Comparison of ENCODE assay signal across 8 mouse cellular contexts in the genomic region with DNA sequence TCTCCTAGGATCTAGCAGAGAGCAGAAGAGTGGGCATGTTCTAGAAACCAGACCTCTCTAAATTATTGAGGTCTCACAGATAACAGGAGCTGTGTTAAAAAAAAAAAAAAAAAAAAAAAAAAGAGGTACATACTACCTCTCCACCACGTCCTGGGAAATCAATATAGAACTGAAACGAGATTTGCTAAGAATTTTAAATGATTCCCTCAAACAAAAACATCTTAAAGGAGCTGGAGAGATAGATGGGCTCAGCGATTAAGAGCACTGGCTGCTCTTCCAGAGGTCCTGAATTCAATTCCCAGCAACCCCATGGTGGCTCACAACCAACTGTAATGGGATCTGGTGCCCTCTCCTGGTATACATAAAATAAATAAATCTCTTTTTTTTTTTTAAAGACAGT. TPM values are rescaled to one million over a fixed set of nuclear protein-coding genes. Genes with fewer than 3 reads are reported as not detected.
DNase-seq lines count a peak whose midpoint lies in the region; ATAC-seq and TF ChIP-seq lines count a peak whose summit lies in the region.

No protein-coding gene starts in this region.

- peak overlapping the region; percentile 68 for H3K4me2 ChIP-seq in kidney, postnatal 0 days (ENCODE audit: low read length)
- peak overlapping the region; percentile 58 for H3K4me2 ChIP-seq in hindbrain, postnatal 0 days (ENCODE audit: low read depth, low read length)
- H3K4me2 ChIP-seq in neural tube, embryonic 12.5 days (replicated peaks): peak overlapping the region; percentile 59

- no peaks in the 10 kb centered on the region for H3K27me3 ChIP-seq in kidney, postnatal 0 days (ENCODE audit: insufficient read depth, low read length)
- no peaks in the 10 kb centered on the region for H3K27me3 ChIP-seq in hindbrain, postnatal 0 days (ENCODE audit: insufficient read depth, low read length)
- no peaks in the 10 kb centered on the region for H3K27me3 ChIP-seq in neural tube, embryonic 12.5 days (replicated peaks)

- no peaks in the 10 kb centered on the region for H3K36me3 ChIP-seq in kidney, postnatal 0 days (ENCODE audit: insufficient read depth, low read length)
- no peaks in the 10 kb centered on the region for H3K36me3 ChIP-seq in hindbrain, postnatal 0 days (ENCODE audit: insufficient read depth, low read length)
- no peaks in the 10 kb centered on the region for H3K36me3 ChIP-seq in neural tube, embryonic 12.5 days

- WGBS in kidney, postnatal 0 days: 54% methylated on average over 3 of the region's 3 CpGs
- 59% methylated on average over 3 of the region's 3 CpGs for WGBS in hindbrain, postnatal 0 days
- 70% methylated on average over 3 of the region's 3 CpGs for WGBS in neural tube, embryonic 12.5 days

- H3K27ac ChIP-seq in kidney, postnatal 0 days: peak overlapping the region; percentile 89
- H3K27ac ChIP-seq in brown adipose tissue, adult 24 weeks (replicated peaks; ENCODE audit: low read depth, low read length): peak overlapping the region; percentile 73
- H3K27ac ChIP-seq in hindbrain, postnatal 0 days: peak overlapping the region; percentile 93
- H3K27ac ChIP-seq in neural tube, embryonic 12.5 days: peak overlapping the region; percentile 65; the same call in 1 of the 2 replicates

- H3K9ac ChIP-seq in kidney, postnatal 0 days (ENCODE audit: low read depth, low read length): peak overlapping the region; percentile 67
- H3K9ac ChIP-seq in hindbrain, postnatal 0 days (replicated peaks; ENCODE audit: low read length): peak overlapping the region; percentile 61
- peak overlapping the region; percentile 39; the same call in 1 of the 2 replicates for H3K9ac ChIP-seq in neural tube, embryonic 12.5 days

- H3K9me3 ChIP-seq in kidney, postnatal 0 days (replicated peaks; ENCODE audit: low read length): no peaks in the 10 kb centered on the region
- H3K9me3 ChIP-seq in hindbrain, postnatal 0 days (ENCODE audit: low read length): no peaks in the 10 kb centered on the region
- H3K9me3 ChIP-seq in neural tube, embryonic 12.5 days: no peaks in the 10 kb centered on the region

- peaks cover 5% of the 10 kb centered on the region; the same call in 1 of the 2 replicates for H3K4me1 ChIP-seq in kidney, postnatal 0 days (replicated peaks; ENCODE audit: insufficient read depth, low read length)
- peaks cover 4% of the 10 kb centered on the region for H3K4me1 ChIP-seq in brown adipose tissue, adult 24 weeks (ENCODE audit: control insufficient read depth, insufficient read depth, insufficient read length, low read length)
- peaks cover 3% of the 10 kb centered on the region; the same call in 1 of the 2 replicates for H3K4me1 ChIP-seq in hindbrain, postnatal 0 days (ENCODE audit: insufficient read depth, low read length)
- H3K4me1 ChIP-seq in neural tube, embryonic 12.5 days: peaks cover 4% of the 10 kb centered on the region

- peak; percentile 41 for TF ChIP-seq CTCF in kidney, postnatal 0 days (IDR thresholded peaks at IDR 0.05; ENCODE audit: low read depth)
- TF ChIP-seq CTCF in hindbrain, postnatal 0 days (IDR thresholded peaks at IDR 0.05; ENCODE audit: low read depth): peak; percentile 20; the same call in 1 of the 2 replicates

- no peak for DNase-seq in kidney, postnatal 0 days (ENCODE audit: low spot score)
- DNase-seq in kidney, postnatal 25 days: no peak
- DNase-seq in hindbrain, postnatal 0 days (ENCODE audit: low spot score): no peak
- DNase-seq in embryo, embryonic 10.5 days (ENCODE audit: low spot score): no peak
- no peak for DNase-seq in layer of hippocampus, postnatal 14 days (ENCODE audit: low spot score in 2 of 2)
- DNase-seq in adrenal gland, postnatal 4 days (ENCODE audit: low spot score in 2 of 2): no peak

- no peak for ATAC-seq in kidney, postnatal 0 days (replicated peaks; ENCODE audit: low FRiP score, low read depth)
- no peak for ATAC-seq in hindbrain, postnatal 0 days
- no peak for ATAC-seq in neural tube, embryonic 12.5 days (ENCODE audit: low FRiP score, low read depth)

- peak overlapping the region; percentile 88 for H3K4me3 ChIP-seq in kidney, postnatal 0 days (replicated peaks; ENCODE audit: low read depth, low read length)
- peak overlapping the region; percentile 70 for H3K4me3 ChIP-seq in brown adipose tissue, adult 24 weeks (ENCODE audit: insufficient read depth, low read depth, low read length)
- H3K4me3 ChIP-seq in hindbrain, postnatal 0 days (ENCODE audit: low read length): peak overlapping the region; percentile 78
- H3K4me3 ChIP-seq in neural tube, embryonic 12.5 days: peak overlapping the region; percentile 68

RNA-seq across cellular contexts. Expression of gene Pgap2, which starts 1.1 kb away (rescaled TPM):
- 65.8 and 66.8 TPM in 2 replicates for polyA plus RNA-seq in kidney, postnatal 0 days (2015; fragmentation: Nextera tagmentation; extraction: Ambion mirVana)
- polyA plus RNA-seq in brown adipose tissue, adult 24 weeks (2012; ENCODE audit: insufficient read depth, insufficient read length, missing spikeins): 39.2 and 54.0 TPM in 2 replicates
- 50.0 and 73.0 TPM in 2 replicates for total RNA-seq in hindbrain, postnatal 0 days (2014; rRNA removed)
- polyA plus RNA-seq in hindbrain, postnatal 0 days (2015; fragmentation: Nextera tagmentation; extraction: Ambion mirVana): 59.3 and 61.7 TPM in 2 replicates
- polyA plus RNA-seq in neural tube, embryonic 12.5 days (2016; fragmentation: Nextera tagmentation; extraction: Ambion mirVana): 45.7 and 46.1 TPM in 2 replicates
- total RNA-seq in layer of hippocampus, postnatal 14 days (2021): 10 to 100 TPM; 24.9 to 28.8 TPM
- 100 to 1,000 TPM; 130 TPM for total RNA-seq in adrenal gland, postnatal 4 days (2021)

RNA-seq across cellular contexts. Expression of gene Nup98, which starts 1.1 kb away (rescaled TPM):
- 19.1 and 21.1 TPM in 2 replicates for polyA plus RNA-seq in kidney, postnatal 0 days (2015; fragmentation: Nextera tagmentation; extraction: Ambion mirVana)
- polyA plus RNA-seq in brown adipose tissue, adult 24 weeks (2012; ENCODE audit: insufficient read depth, insufficient read length, missing spikeins): 10.3 and 12.3 TPM in 2 replicates
- total RNA-seq in hindbrain, postnatal 0 days (2014; rRNA removed): 33.9 and 37.1 TPM in 2 replicates
- 11.0 and 11.2 TPM in 2 replicates for polyA plus RNA-seq in hindbrain, postnatal 0 days (2015; fragmentation: Nextera tagmentation; extraction: Ambion mirVana)
- polyA plus RNA-seq in neural tube, embryonic 12.5 days (2016; fragmentation: Nextera tagmentation; extraction: Ambion mirVana): 33.1 and 34.8 TPM in 2 replicates
- 10 to 100 TPM; 34.8 to 35.9 TPM for total RNA-seq in layer of hippocampus, postnatal 14 days (2021)
- 10 to 100 TPM; 61.4 to 67.3 TPM for total RNA-seq in adrenal gland, postnatal 4 days (2021)

RNA-seq across cellular contexts. Expression of gene Rhog, which starts 44.8 kb away (rescaled TPM):
- 50.6 and 52.1 TPM in 2 replicates for polyA plus RNA-seq in kidney, postnatal 0 days (2015; fragmentation: Nextera tagmentation; extraction: Ambion mirVana)
- polyA plus RNA-seq in brown adipose tissue, adult 24 weeks (2012; ENCODE audit: insufficient read depth, insufficient read length, missing spikeins): 25.4 and 29.6 TPM in 2 replicates
- 12.8 and 17.0 TPM in 2 replicates for total RNA-seq in hindbrain, postnatal 0 days (2014; rRNA removed)
- 22.1 and 22.6 TPM in 2 replicates for polyA plus RNA-seq in hindbrain, postnatal 0 days (2015; fragmentation: Nextera tagmentation; extraction: Ambion mirVana)
- 28.2 and 28.3 TPM in 2 replicates for polyA plus RNA-seq in neural tube, embryonic 12.5 days (2016; fragmentation: Nextera tagmentation; extraction: Ambion mirVana)
- 10 to 100 TPM; 23.4 to 25.8 TPM for total RNA-seq in layer of hippocampus, postnatal 14 days (2021)
- 10 to 100 TPM; 57.3 to 57.5 TPM for total RNA-seq in adrenal gland, postnatal 4 days (2021)

RNA-seq across cellular contexts. Expression of gene Stim1, which starts 56.5 kb away (rescaled TPM):
- polyA plus RNA-seq in kidney, postnatal 0 days (2015; fragmentation: Nextera tagmentation; extraction: Ambion mirVana): 9.7 and 10.3 TPM in 2 replicates
- polyA plus RNA-seq in brown adipose tissue, adult 24 weeks (2012; ENCODE audit: insufficient read depth, insufficient read length, missing spikeins): 46.5 and 52.6 TPM in 2 replicates
- total RNA-seq in hindbrain, postnatal 0 days (2014; rRNA removed): 32.9 and 34.6 TPM in 2 replicates
- polyA plus RNA-seq in hindbrain, postnatal 0 days (2015; fragmentation: Nextera tagmentation; extraction: Ambion mirVana): 17.5 and 17.9 TPM in 2 replicates
- 10.5 and 13.6 TPM in 2 replicates for polyA plus RNA-seq in neural tube, embryonic 12.5 days (2016; fragmentation: Nextera tagmentation; extraction: Ambion mirVana)
- 10 to 100 TPM; 65.6 to 66.1 TPM for total RNA-seq in layer of hippocampus, postnatal 14 days (2021)
- total RNA-seq in adrenal gland, postnatal 4 days (2021): 10 to 100 TPM; 68.2 to 74.1 TPM
